Mouse (Mus musculus): ENCODE data around the gene Gm12394. TPM values are rescaled to one million over a fixed set of nuclear protein-coding genes. Genes with fewer than 3 reads are reported as not detected.
"Not testable (repeated sequence)": the region's sequence is repeated elsewhere in the genome, so short reads cannot be mapped to it uniquely, and the experiment has no call there.

The Gm12394 gene
- not detected for total RNA-seq (2021)

GRCm38 (mm10) chr4:42856671-42857070, at the start of gene Gm12394:
Gm12394 (minus strand) TSS chr4:42856771.
- DNase-seq (ENCODE audit: low spot score); intact Hi-C loops (cut with DNase I): not testable (repeated sequence)

GRCm38 (mm10) chr4:42904966-42905365, 48.4 kb upstream of the Gm12394 start:
- no peak for DNase-seq (ENCODE audit: low spot score)
- intact Hi-C loops (cut with DNase I): no loop called here

GRCm38 (mm10) chr4:42904523-42904922, 48.0 kb upstream of the Gm12394 start:
- no peak for DNase-seq (ENCODE audit: low spot score)
- intact Hi-C loops (cut with DNase I): no loop called here

GRCm38 (mm10) chr4:42903942-42904341, 47.4 kb upstream of the Gm12394 start:
- intact Hi-C loops (cut with DNase I): no loop called here
- no peak for DNase-seq (ENCODE audit: low spot score)

- DNase-seq (ENCODE audit: low spot score): no peak
- intact Hi-C loops (cut with DNase I): no loop called here
Measured at GRCm38 (mm10) chr4:42902730-42903129, 46.2 kb upstream of the Gm12394 start.

GRCm38 (mm10) chr4:42902174-42902573, 45.6 kb upstream of the Gm12394 start:
- intact Hi-C loops (cut with DNase I): no loop called here
- DNase-seq (ENCODE audit: low spot score): no peak

- intact Hi-C loops (cut with DNase I): no loop called here
- DNase-seq (ENCODE audit: low spot score): no peak
Measured at GRCm38 (mm10) chr4:42900878-42901277, 44.3 kb upstream of the Gm12394 start.

GRCm38 (mm10) chr4:42898914-42899313, 42.3 kb upstream of the Gm12394 start:
- no peak for DNase-seq (ENCODE audit: low spot score)
- intact Hi-C loops (cut with DNase I): no loop called here

GRCm38 (mm10) chr4:42895118-42895517, 38.5 kb upstream of the Gm12394 start:
- intact Hi-C loops (cut with DNase I): no loop called here
- no peak for DNase-seq (ENCODE audit: low spot score)

- intact Hi-C loops (cut with DNase I): no loop called here
- DNase-seq (ENCODE audit: low spot score): no peak
Measured at GRCm38 (mm10) chr4:42891176-42891575, 34.6 kb upstream of the Gm12394 start.

GRCm38 (mm10) chr4:42888806-42889205, 32.2 kb upstream of the Gm12394 start:
- intact Hi-C loops (cut with DNase I): no loop called here
- DNase-seq (ENCODE audit: low spot score): no peak

- intact Hi-C loops (cut with DNase I): no loop called here
- DNase-seq (ENCODE audit: low spot score): no peak
Measured at GRCm38 (mm10) chr4:42886926-42887325, 30.4 kb upstream of the Gm12394 start.

GRCm38 (mm10) chr4:42880677-42880948, 24.0 kb upstream of the Gm12394 start:
- intact Hi-C loops (cut with DNase I): no loop called here
- no peak for DNase-seq (ENCODE audit: low spot score)

- DNase-seq (ENCODE audit: low spot score): no peak
- intact Hi-C loops (cut with DNase I): no loop called here
Measured at GRCm38 (mm10) chr4:42879829-42880676, 23.5 kb upstream of the Gm12394 start.

- intact Hi-C loops (cut with DNase I): loop anchor here (1.0 to 2.0 kb wide), 2 partner anchors 69 to 88 kb away; no protein-coding TSS in a partner anchor
- no peak for DNase-seq (ENCODE audit: low spot score)
Measured at GRCm38 (mm10) chr4:42877657-42878056, 21.1 kb upstream of the Gm12394 start.

- DNase-seq (ENCODE audit: low spot score): no peak
- intact Hi-C loops (cut with DNase I): loop anchor here (1.0 to 2.0 kb wide), 2 partner anchors 70 to 89 kb away; no protein-coding TSS in a partner anchor
Measured at GRCm38 (mm10) chr4:42876586-42877291, 20.2 kb upstream of the Gm12394 start.

- intact Hi-C loops (cut with DNase I): no loop called here
- DNase-seq (ENCODE audit: low spot score): no peak
Measured at GRCm38 (mm10) chr4:42874134-42874533, 17.6 kb upstream of the Gm12394 start, which contains the start of gene Fam205c. Fam205c (minus strand) TSS chr4:42874234.

- no peak for DNase-seq (ENCODE audit: low spot score)
- intact Hi-C loops (cut with DNase I): no loop called here
Measured at GRCm38 (mm10) chr4:42872746-42873435, 16.3 kb upstream of the Gm12394 start.

GRCm38 (mm10) chr4:42872151-42872550, 15.6 kb upstream of the Gm12394 start:
- DNase-seq (ENCODE audit: low spot score): no peak
- intact Hi-C loops (cut with DNase I): no loop called here

GRCm38 (mm10) chr4:42870748-42871147, 14.2 kb upstream of the Gm12394 start:
- intact Hi-C loops (cut with DNase I): no loop called here
- DNase-seq (ENCODE audit: low spot score): no peak

GRCm38 (mm10) chr4:42868193-42868592, 11.6 kb upstream of the Gm12394 start:
- intact Hi-C loops (cut with DNase I): no loop called here

More at GRCm38 (mm10) chr4:42868193-42868592, 11.6 kb upstream of the Gm12394 start:
- DNase-seq (ENCODE audit: low spot score): no peak
